Mouse (Mus musculus) C2C12 (cell line): ENCODE data around the gene Calcoco2. TPM values are rescaled to one million over a fixed set of nuclear protein-coding genes. Genes with fewer than 3 reads are reported as not detected.

Experiments used
- H3K27me3 ChIP-seq: one replicate; pipeline ENCODE4 v1.6.1; 2011; ENCODE audit not compliant: control insufficient read depth, insufficient read depth, insufficient read length
- H3K36me3 ChIP-seq: one replicate; pipeline ENCODE4 v1.6.1; 2011; ENCODE audit not compliant: control insufficient read depth, insufficient read depth
- H3K4me3 ChIP-seq: one replicate; pipeline ENCODE4 v1.5.1; 2011; ENCODE audit warnings: mild to moderate bottlenecking, control low read depth; ENCODE audit not compliant: poor library complexity, insufficient read depth, severe bottlenecking
- H3K79me2 ChIP-seq: one replicate; pipeline ENCODE4 v1.6.1; 2011; ENCODE audit not compliant: control insufficient read depth, insufficient read depth
- H3K79me3 ChIP-seq: one replicate; pipeline ENCODE4 v1.6.1; 2011; ENCODE audit warnings: low read depth, control low read depth
- H3ac ChIP-seq: one replicate; pipeline ENCODE3; 2011; ENCODE audit warnings: low read depth; ENCODE audit not compliant: control insufficient read depth, insufficient read length
- CEBPB ChIP-seq: IDR thresholded peaks from one replicate; pipeline ENCODE4 v1.6.1; 2011; ENCODE audit warnings: low read depth, mild to moderate bottlenecking, control low read depth, moderate library complexity
- CTCF ChIP-seq: IDR thresholded peaks from one replicate; pipeline ENCODE4 v1.5.1; 2011; ENCODE audit not compliant: control insufficient read depth, insufficient read depth, insufficient read length
- FOSL1 ChIP-seq: IDR thresholded peaks from one replicate; pipeline ENCODE4 v1.8.0; 2011; ENCODE audit warnings: mild to moderate bottlenecking, low read length; ENCODE audit not compliant: poor library complexity, insufficient read depth, severe bottlenecking
- MAX ChIP-seq: IDR thresholded peaks from one replicate; pipeline ENCODE4 v1.6.1; 2011; ENCODE audit warnings: mild to moderate bottlenecking, control low read depth
- MYOD1 ChIP-seq: IDR thresholded peaks from one replicate; pipeline ENCODE4 v1.6.1; 2011; ENCODE audit warnings: low read depth; ENCODE audit not compliant: control insufficient read depth, insufficient read length
- MYOG ChIP-seq: IDR thresholded peaks from one replicate; pipeline ENCODE4 v1.6.1; 2011; ENCODE audit not compliant: control insufficient read depth, insufficient read length; ENCODE audit errors: extremely low read depth
- USF1 ChIP-seq: IDR thresholded peaks from one replicate; pipeline ENCODE4 v1.6.1; 2011; ENCODE audit warnings: low read depth, mild to moderate bottlenecking, control low read depth, moderate library complexity
- polyA plus RNA-seq: library from polyadenylated mRNA; unstranded; fragments of >200 nt; fragmentation: generic; extraction: Trizol; gene quantifications from one replicate; pipeline ENCODE4 v1.2.1, GENCODE M21; 2012; ENCODE audit warnings: missing spikeins

Gene Calcoco2
- polyA plus RNA-seq, 1 experiment = 0.02 TPM

- Histone ChIP-seq H3K79me2 (peaks cover 30% of the 10 kb centered on the region), H3ac (no peak overlapping the region), H3K79me3 (peaks cover 16% of the 10 kb centered on the region), H3K27me3 (no peaks in the 10 kb centered on the region), H3K4me3 (no peak overlapping the region), H3K36me3 (peaks cover 30% of the 10 kb centered on the region)
- no peak for TF ChIP-seq CTCF
- TF ChIP-seq CEBPB = no peak
- TF ChIP-seq FOSL1 = no peak
- TF ChIP-seq MYOG = no peak
- no peak for TF ChIP-seq MAX
- TF ChIP-seq USF1 = no peak
- no peak for TF ChIP-seq MYOD1
These were observed 41.4 kb downstream of the Calcoco2 start for GRCm38 (mm10) chr11:96070353-96070752.

GRCm38 (mm10) chr11:96068231-96068630 is 43.5 kb downstream of the Calcoco2 start:
- Histone ChIP-seq H3K79me2 (peaks cover 28% of the 10 kb centered on the region), H3K27me3 (no peaks in the 10 kb centered on the region), H3K79me3 (peaks cover 18% of the 10 kb centered on the region), H3K36me3 (peaks cover 26% of the 10 kb centered on the region), H3ac (no peak overlapping the region), H3K4me3 (no peak overlapping the region)
- no peak for TF ChIP-seq MYOG

GRCm38 (mm10) chr11:96065215-96065911 is 46.4 kb downstream of the Calcoco2 start, which contains the start of gene Ube2z:
Gene Ube2z (minus strand): TSS chr11:96065388.
- H3K4me3 ChIP-seq = peak within 1 kb of the TSS; percentile 88
- H3ac ChIP-seq = peak within 1 kb of the TSS; percentile 99
- no peak for TF ChIP-seq MYOD1
- TF ChIP-seq USF1 = no peak
- TF ChIP-seq FOSL1 = no peak
- TF ChIP-seq MYOG = no peak
- no peak for TF ChIP-seq CEBPB
- peak; percentile 36 for TF ChIP-seq CTCF
- no peak for TF ChIP-seq MAX
- peaks cover 47% of the 10 kb centered on the region for H3K79me2 ChIP-seq
- peaks cover 40% of the 10 kb centered on the region for H3K36me3 ChIP-seq
- H3K79me3 ChIP-seq = peaks cover 43% of the 10 kb centered on the region
- no peaks in the 10 kb centered on the region for H3K27me3 ChIP-seq

- TF ChIP-seq MAX (no peak), CEBPB (no peak), MYOD1 (no peak), FOSL1 (no peak)
- peak overlapping the region; percentile 88 for H3K4me3 ChIP-seq
- H3ac ChIP-seq = peak overlapping the region; percentile 99
- H3K79me2 ChIP-seq = peaks cover 54% of the 10 kb centered on the region
- no peaks in the 10 kb centered on the region for H3K27me3 ChIP-seq
- peaks cover 48% of the 10 kb centered on the region for H3K79me3 ChIP-seq
- peaks cover 40% of the 10 kb centered on the region for H3K36me3 ChIP-seq
These were observed 47.1 kb downstream of the Calcoco2 start for GRCm38 (mm10) chr11:96064521-96065214.

GRCm38 (mm10) chr11:96058309-96058708 is 53.5 kb downstream of the Calcoco2 start:
- peaks cover 67% of the 10 kb centered on the region for H3K79me2 ChIP-seq

GRCm38 (mm10) chr11:96050854-96051253 is 60.9 kb downstream of the Calcoco2 start:
- no peak for TF ChIP-seq MYOD1
- no peak for TF ChIP-seq CEBPB
- TF ChIP-seq USF1 = no peak
- TF ChIP-seq CTCF = no peak
- no peak for TF ChIP-seq FOSL1
- TF ChIP-seq MAX = no peak
- no peak for TF ChIP-seq MYOG
- H3K4me3 ChIP-seq = no peak overlapping the region
- H3K36me3 ChIP-seq = peaks cover 93% of the 10 kb centered on the region
- H3K79me2 ChIP-seq = no peaks in the 10 kb centered on the region
- peaks cover 5% of the 10 kb centered on the region for H3K79me3 ChIP-seq
- H3ac ChIP-seq = no peak overlapping the region
- no peaks in the 10 kb centered on the region for H3K27me3 ChIP-seq

More at GRCm38 (mm10) chr11:96058309-96058708, 53.5 kb downstream of the Calcoco2 start:
- no peak for TF ChIP-seq MYOG
- no peak for TF ChIP-seq MAX
- TF ChIP-seq CTCF = no peak
- TF ChIP-seq MYOD1 = no peak
- no peak for TF ChIP-seq FOSL1
- TF ChIP-seq USF1 = no peak
- no peak for TF ChIP-seq CEBPB
- Histone ChIP-seq H3K27me3 (no peaks in the 10 kb centered on the region), H3K79me3 (peaks cover 50% of the 10 kb centered on the region), H3K4me3 (no peak overlapping the region), H3ac (no peak overlapping the region), H3K36me3 (peaks cover 96% of the 10 kb centered on the region)
